Mouse (Mus musculus): ENCODE measurements at regions not wholly inside any gene's neighbourhood (a gene's known extent, or its start where the extent isn't known, plus 50 kb on each side); places are given as distances from the start of the nearest gene placed in this dataset.

DNA sequence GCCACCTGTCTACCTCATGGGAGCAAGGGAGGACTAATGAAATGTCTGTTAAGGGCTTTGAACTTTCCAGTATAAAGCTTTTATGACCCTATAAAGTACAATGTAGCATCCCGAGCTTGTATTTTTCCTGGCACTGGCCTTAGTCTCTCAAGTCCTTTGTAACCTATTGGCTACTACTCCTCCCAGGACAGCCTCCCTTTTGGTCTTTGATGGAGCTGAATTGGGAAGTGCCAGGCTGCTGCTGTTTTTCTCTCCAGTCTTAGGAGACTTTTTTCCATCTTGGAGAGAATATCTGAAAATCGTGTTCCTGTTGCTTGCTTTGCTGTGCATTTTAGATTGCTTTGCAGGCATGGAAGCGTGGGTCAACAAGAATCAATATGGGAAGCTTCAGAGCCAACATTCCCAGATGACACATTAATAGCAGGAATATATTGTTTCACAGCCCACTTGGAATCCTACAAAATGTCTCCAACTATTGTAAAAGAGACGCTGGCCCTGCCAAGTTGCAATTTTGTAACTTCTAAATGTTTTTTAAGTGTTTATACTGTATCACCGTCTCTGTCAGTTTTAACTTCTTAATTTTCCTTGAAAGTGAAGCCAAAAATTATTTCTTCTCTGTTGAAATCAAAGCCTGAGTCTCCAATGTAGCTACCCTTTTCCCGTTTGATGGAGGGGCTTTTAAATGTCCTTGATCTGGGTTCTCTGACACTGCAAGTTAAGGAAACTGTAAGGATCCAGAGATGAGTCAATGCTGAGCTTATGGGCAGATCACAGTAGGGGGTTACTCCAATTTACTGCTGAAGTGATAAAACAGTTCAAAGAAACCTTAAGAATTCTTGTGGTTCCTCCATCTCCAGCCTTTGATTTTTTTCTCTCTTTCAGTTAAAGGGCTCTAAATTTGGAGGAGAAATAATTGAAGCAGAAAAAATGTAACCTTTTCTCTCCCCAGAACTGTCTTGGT lies 603.3 kb downstream of the Ptprc start:
- no peaks in the 10 kb centered on the region for H3K27me3 ChIP-seq
- 89% methylated on average over 6 of the region's 6 CpGs for WGBS
- H3K4me2 ChIP-seq (replicated peaks), result no peak overlapping the region
- H3K27ac ChIP-seq, result no peak overlapping the region
- H3K9ac ChIP-seq (replicated peaks), result no peak overlapping the region
- no peak for ATAC-seq
- H3K4me1 ChIP-seq (replicated peaks), result no peaks in the 10 kb centered on the region
- H3K9me3 ChIP-seq, result no peaks in the 10 kb centered on the region
- no peak overlapping the region for H3K4me3 ChIP-seq (replicated peaks)
- H3K36me3 ChIP-seq, result no peaks in the 10 kb centered on the region

DNA sequence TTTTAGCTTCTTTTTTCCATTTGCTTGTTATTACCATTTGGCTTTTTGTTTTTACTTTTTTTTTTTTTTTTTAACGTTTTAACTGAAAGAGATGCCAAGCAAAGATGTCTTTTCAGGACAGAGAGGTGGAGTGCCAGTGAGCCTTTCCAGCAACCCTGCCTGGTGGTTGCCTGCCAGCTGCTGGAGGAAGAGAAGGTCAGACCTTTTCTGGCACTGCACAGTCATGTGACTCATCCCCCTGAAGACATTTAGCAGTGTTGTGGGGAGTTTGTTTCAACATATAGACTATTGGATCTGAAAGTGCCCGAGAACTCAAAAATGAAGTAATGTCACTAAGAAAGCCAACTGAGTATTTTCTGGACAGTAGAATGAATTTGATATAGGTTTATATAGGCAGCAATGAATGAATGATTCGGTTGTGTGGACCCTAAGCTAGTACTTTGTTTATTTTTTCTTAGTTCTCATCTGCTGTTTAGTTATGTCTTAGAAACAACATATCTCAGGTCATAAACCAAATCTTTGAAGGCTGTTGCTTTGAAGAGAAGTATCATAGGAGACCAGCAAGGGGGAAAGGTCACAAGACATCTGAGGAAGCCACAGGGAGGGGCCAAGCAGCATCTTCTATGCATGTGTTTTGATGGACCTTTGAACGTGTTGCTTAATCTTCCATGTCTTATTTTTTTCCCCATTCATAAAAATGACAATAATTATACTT lies 604.2 kb downstream of the Ptprc start:
- H3K36me3 ChIP-seq, result no peaks in the 10 kb centered on the region
- no peak for ATAC-seq
- no peaks in the 10 kb centered on the region for H3K4me1 ChIP-seq (replicated peaks)
- no peak overlapping the region for H3K9ac ChIP-seq (replicated peaks)
- 81% methylated on average over 4 of the region's 4 CpGs for WGBS
- no peaks in the 10 kb centered on the region for H3K27me3 ChIP-seq
- H3K27ac ChIP-seq, result no peak overlapping the region
- H3K4me2 ChIP-seq (replicated peaks), result no peak overlapping the region
- no peaks in the 10 kb centered on the region for H3K9me3 ChIP-seq
- no peak overlapping the region for H3K4me3 ChIP-seq (replicated peaks)

DNA sequence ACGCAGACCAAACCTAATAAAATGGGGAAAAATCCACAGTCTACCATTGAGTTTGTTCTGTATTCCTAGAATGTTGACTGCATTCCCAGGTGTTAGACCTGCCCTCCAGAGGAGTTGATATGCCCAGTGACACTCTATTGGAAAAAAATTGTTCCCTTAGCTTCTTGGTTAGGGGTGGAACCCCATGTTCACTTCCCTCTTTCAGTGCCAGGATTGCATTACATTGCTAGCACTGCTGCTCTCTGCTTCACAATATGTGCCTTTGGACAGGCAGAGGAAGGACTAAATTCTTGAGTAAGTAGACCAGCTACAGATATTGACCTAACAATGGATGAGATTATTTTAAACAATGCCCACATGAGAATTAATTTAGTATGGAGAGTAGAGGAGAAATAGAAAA lies 607.3 kb upstream of the Nr5a2 start:
- WGBS, result 98% methylated on average over 1 of the region's 1 CpGs
- no peak overlapping the region for H3K9ac ChIP-seq (replicated peaks)
- H3K27me3 ChIP-seq, result no peaks in the 10 kb centered on the region
- H3K4me1 ChIP-seq (replicated peaks), result no peaks in the 10 kb centered on the region
- H3K4me2 ChIP-seq (replicated peaks), result no peak overlapping the region
- H3K27ac ChIP-seq, result no peak overlapping the region
- no peaks in the 10 kb centered on the region for H3K9me3 ChIP-seq
- H3K36me3 ChIP-seq, result no peaks in the 10 kb centered on the region
- ATAC-seq, result no peak
- no peak overlapping the region for H3K4me3 ChIP-seq (replicated peaks)

DNA sequence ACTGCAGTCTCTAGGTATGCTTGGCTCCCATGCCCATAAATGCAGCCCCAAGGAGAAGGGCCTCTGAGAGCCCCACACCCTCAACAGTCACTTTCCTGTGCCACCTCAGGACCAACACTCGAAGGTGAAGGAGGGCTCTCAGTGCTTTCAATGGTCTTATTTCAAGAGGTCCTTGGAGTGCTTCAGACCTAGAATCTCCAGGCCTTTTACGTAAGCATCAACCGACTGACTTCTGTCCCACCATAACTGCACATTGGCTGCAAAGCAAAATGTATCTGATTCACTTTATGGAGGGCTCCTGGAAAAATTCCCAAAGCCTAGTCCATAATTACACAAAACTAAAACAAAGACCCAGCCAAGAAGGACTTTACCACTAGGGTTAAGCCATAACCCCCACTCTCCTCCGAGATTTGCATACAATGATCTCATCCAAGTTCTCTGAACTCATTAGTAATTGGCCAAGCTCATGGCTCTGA lies 605.4 kb upstream of the Nr5a2 start:
- no peak for ATAC-seq
- no peaks in the 10 kb centered on the region for H3K36me3 ChIP-seq
- WGBS, result 93% methylated on average over 4 of the region's 4 CpGs

DNA sequence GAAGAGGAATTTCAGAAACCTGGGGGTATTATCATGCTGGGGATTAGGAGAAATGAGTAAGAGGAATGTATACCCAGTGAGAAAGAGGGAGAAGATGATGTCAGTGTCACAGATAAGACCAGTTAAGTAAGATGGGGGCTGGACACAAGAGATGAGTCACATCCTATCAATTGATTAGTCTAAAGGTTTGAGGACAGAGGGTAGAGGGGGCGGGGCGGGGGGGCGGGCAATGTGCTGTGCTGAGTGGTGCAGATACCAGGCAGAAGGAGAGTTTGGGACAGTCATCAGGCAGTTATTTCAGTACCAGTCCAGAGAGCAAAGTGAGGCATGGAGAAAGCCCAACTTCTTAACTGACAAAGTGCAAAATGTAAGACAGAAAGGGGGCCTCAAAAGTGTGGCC lies 601.4 kb upstream of the Nr5a2 start:
- Histone ChIP-seq H3K4me3 (replicated peaks) (no peak overlapping the region), H3K27ac (no peak overlapping the region), H3K4me1 (replicated peaks) (no peaks in the 10 kb centered on the region), H3K9me3 (no peaks in the 10 kb centered on the region), H3K36me3 (no peaks in the 10 kb centered on the region), H3K4me2 (replicated peaks) (no peak overlapping the region), H3K9ac (replicated peaks) (no peak overlapping the region), H3K27me3 (no peaks in the 10 kb centered on the region)
- no peak for ATAC-seq
- WGBS, result 79% methylated on average over 3 of the region's 3 CpGs

More for the DNA sequence above, 605.4 kb upstream of the Nr5a2 start:
- Histone ChIP-seq H3K27me3 (no peaks in the 10 kb centered on the region), H3K4me2 (replicated peaks) (no peak overlapping the region), H3K4me3 (replicated peaks) (no peak overlapping the region), H3K9ac (replicated peaks) (no peak overlapping the region), H3K4me1 (replicated peaks) (no peaks in the 10 kb centered on the region), H3K9me3 (no peaks in the 10 kb centered on the region), H3K27ac (no peak overlapping the region)

DNA sequence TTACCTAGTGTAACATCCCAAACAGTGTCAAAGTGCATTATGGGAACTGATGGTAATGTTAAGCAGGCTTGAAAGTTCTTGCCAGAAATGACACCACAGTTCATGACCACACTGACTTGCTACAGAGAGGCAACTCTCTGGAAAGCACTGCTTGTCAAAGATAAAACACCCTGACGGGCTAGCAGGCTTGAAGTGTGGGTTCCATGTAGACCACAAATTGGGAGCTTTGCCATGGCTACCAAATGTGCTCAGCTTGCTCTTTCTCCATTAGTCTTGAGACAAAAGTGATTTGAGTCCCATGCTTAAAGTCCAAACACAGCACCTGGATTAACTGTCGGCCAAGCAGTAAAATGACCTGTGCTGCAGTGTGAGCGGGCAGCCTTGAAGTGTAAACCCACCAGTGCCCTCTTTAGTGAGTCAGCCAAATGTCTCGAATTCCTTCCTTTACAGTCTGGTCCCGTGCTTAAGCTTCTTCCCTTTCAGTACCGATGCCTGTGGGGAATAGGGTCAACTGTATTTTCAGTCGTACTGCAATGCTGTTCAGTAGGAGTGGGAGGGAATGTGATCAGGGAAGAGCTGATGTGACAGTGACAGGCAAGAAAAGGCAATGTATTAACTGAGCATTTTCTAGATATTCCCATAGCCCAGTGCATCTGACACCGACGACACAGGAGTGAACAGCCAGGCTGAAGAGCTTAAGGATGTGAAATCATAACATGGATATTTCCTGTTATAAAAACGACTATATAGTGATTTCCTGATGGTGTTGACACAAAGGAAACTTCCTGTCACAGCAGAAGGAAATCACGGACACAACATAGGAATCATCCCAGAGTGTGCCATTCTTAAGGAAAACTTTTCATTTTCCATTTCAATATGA lies 600.4 kb upstream of the Nr5a2 start:
- Histone ChIP-seq H3K4me2 (replicated peaks) (no peak overlapping the region), H3K36me3 (no peaks in the 10 kb centered on the region), H3K4me1 (replicated peaks) (0 out of 2 replicates have a peak, but pooled peaks cover 4% of the 10 kb centered on the region), H3K27ac (no peak overlapping the region; the same call in 1 of the 2 replicates), H3K9ac (replicated peaks) (no peak overlapping the region), H3K27me3 (no peaks in the 10 kb centered on the region), H3K4me3 (replicated peaks) (no peak overlapping the region), H3K9me3 (no peaks in the 10 kb centered on the region)
- 74% methylated on average over 11 of the region's 11 CpGs for whole genome bisulfite sequencing
- ATAC-seq, result no peak

DNA sequence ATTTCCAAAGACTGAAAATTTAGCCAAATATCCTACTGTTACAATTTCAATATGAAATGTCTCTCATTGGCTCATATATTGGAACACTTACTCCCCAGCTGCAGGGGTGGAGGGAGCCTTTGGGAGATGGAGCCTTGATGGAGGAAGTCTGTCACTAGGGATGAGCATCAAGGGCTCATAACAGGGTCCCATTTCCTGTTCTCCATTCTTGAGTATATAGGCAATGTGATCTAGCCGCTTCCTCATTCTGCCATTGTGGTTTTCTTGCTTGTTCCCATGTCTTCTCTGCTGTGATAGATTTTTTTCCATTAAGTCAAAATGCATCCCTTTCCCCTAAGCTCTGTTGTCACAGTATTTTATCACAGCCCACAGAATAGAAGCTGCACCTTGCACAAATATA lies 589.4 kb upstream of the Nr5a2 start:
- Histone ChIP-seq H3K9me3 (no peaks in the 10 kb centered on the region), H3K27ac (no peak overlapping the region), H3K4me1 (replicated peaks) (peaks cover 14% of the 10 kb centered on the region), H3K4me3 (replicated peaks) (no peak overlapping the region), H3K4me2 (replicated peaks) (no peak overlapping the region), H3K36me3 (no peaks in the 10 kb centered on the region), H3K27me3 (no peaks in the 10 kb centered on the region), H3K9ac (replicated peaks) (no peak overlapping the region)
- no peak for ATAC-seq
- WGBS, result 89% methylated on average over 1 of the region's 1 CpGs

DNA sequence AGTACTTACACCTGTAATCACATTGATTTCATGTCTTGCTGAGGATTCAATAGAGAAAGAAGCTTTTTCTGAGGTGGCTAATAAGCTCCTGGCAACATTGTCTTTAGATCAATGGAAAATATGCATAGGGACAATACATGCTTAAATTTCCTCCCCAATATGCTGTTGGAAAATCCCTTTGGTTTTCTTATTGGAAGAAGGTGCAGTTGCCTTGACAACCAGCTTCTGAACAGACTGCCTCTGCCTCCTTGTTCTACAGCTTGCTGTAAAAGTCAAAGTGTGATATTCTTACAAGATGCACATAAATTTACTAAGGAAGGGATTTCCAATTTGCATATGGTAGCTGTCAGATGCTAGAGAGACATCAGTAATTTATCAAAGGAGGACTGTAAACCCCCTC lies 585.4 kb upstream of the Nr5a2 start:
- H3K9ac ChIP-seq (replicated peaks), result no peak overlapping the region
- no peaks in the 10 kb centered on the region for H3K9me3 ChIP-seq
- no peak overlapping the region for H3K27ac ChIP-seq
- no peak overlapping the region for H3K4me3 ChIP-seq (replicated peaks)
- no peak for ATAC-seq
- H3K27me3 ChIP-seq, result no peaks in the 10 kb centered on the region
- H3K4me2 ChIP-seq (replicated peaks), result no peak overlapping the region
- H3K36me3 ChIP-seq, result no peaks in the 10 kb centered on the region
- H3K4me1 ChIP-seq (replicated peaks), result peaks cover 14% of the 10 kb centered on the region

DNA sequence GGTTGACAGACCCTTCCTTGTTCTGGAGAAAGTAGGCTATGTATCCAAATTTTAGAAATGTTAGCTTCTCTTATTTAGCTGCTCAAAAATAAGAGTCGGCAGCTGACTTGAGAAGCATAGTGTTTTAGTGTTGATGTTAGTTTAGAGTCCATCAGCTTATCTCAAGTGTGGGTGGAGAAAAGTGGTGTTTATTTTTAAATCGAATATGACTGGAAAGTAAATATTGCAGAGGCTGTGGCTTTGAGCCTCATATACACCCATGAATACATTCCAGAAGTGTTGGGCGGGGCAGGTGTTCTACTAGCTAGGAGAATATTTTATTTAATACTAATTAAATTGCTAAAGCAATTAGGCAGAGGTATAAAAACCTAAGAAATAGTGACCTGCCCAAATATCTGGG lies 583.6 kb upstream of the Nr5a2 start:
- no peak for ATAC-seq
- H3K9ac ChIP-seq (replicated peaks), result no peak overlapping the region
- H3K36me3 ChIP-seq, result no peaks in the 10 kb centered on the region
- H3K4me2 ChIP-seq (replicated peaks), result no peak overlapping the region
- H3K27ac ChIP-seq, result no peak overlapping the region
- H3K4me3 ChIP-seq (replicated peaks), result no peak overlapping the region
- no peaks in the 10 kb centered on the region for H3K9me3 ChIP-seq
- 90% methylated on average over 3 of the region's 3 CpGs for WGBS
- no peaks in the 10 kb centered on the region for H3K27me3 ChIP-seq
- H3K4me1 ChIP-seq (replicated peaks), result peaks cover 14% of the 10 kb centered on the region

DNA sequence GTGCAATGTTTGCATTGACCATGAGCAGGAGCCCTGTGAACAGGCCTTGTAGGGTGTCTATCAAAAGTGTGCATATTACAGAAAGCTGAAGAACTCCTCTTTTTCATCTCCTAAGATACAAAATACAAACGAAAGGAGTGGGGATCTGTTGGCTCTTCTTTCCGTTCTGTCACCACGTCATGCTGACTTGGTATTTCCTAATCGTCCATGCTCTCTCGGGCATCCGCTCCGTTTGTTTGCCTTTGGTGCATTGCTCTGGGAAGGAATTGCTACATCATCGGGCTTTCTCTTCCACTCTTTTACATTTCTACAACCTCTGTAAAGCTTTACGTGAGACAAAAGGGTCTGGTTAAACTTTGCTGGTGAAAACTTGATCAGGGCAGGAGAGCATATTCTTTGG lies 581.2 kb upstream of the Nr5a2 start:
- no peaks in the 10 kb centered on the region for H3K36me3 ChIP-seq
- no peak overlapping the region for H3K4me2 ChIP-seq (replicated peaks)
- no peak overlapping the region for H3K4me3 ChIP-seq (replicated peaks)
- no peak for ATAC-seq
- H3K27ac ChIP-seq, result no peak overlapping the region
- no peaks in the 10 kb centered on the region for H3K9me3 ChIP-seq
- H3K27me3 ChIP-seq, result no peaks in the 10 kb centered on the region
- no peak overlapping the region for H3K9ac ChIP-seq (replicated peaks)
- WGBS, result 87% methylated on average over 9 of the region's 9 CpGs
- peaks cover 12% of the 10 kb centered on the region for H3K4me1 ChIP-seq (replicated peaks)

DNA sequence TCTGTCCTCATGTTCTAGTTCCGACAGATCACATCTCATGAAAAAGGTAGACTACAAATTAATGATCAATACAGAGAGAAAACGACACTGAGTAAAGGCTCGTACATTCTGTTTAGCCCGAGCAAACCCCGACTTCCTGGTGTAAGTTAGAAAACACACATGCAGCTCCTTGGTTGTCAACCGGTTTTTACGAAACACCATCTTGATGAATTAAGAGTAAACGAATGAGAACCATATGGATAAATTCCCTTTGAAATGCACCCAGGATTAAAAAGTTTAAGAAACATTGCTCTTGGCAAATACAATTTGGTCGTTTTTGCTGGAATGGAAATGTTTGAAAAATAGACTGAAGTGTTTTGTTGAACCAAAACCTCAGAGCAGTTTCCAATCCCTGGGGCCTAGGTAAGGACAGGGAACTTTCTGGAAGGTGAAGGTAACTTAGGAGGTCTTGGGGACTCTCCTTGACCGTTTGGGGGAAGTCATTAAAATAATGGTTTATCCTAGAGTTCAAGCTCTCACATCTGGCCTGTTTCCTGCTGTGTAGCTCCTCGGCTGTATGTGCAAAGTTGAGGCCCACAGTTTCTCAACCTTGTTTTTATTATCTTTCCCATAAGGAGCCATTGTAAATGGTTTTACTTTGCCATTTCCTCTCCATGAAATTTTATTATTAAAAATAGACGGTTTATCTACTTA lies 579.3 kb upstream of the Nr5a2 start:
- no peak for ATAC-seq
- Histone ChIP-seq H3K4me1 (replicated peaks) (no peaks in the 10 kb centered on the region), H3K36me3 (no peaks in the 10 kb centered on the region), H3K27me3 (no peaks in the 10 kb centered on the region), H3K27ac (no peak overlapping the region), H3K9me3 (no peaks in the 10 kb centered on the region), H3K4me3 (replicated peaks) (no peak overlapping the region), H3K4me2 (replicated peaks) (no peak overlapping the region), H3K9ac (replicated peaks) (no peak overlapping the region)
- WGBS, result 85% methylated on average over 12 of the region's 12 CpGs
